Mouse (Mus musculus): ENCODE results near the gene Olfr1101. TPM values are rescaled to one million over a fixed set of nuclear protein-coding genes. Genes with fewer than 3 reads are reported as not detected.

Gene Olfr1101
- total RNA-seq (2023), result not detected

DNA sequence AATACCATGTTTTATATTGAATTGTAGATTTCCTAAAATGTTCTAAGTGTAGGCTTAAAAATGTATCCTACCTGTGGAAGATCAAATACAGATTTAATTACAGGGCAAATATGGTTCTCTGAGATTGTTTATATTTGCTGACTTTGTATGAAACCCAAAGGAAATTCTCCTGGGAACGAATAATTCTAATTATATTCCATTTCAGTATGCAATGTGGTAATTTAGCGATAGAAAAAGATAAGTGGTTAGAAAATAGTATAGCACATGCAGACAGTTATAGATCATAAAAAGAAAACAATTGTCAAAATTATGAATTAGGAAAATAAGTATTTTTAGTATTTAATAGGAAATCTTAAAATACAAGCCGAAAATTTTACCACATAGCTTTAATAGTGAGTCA is at the start of gene Olfr1101:
TSS of gene Olfr1101 (minus strand) at position 101 of the 400 bp plus-strand sequence.

DNA sequence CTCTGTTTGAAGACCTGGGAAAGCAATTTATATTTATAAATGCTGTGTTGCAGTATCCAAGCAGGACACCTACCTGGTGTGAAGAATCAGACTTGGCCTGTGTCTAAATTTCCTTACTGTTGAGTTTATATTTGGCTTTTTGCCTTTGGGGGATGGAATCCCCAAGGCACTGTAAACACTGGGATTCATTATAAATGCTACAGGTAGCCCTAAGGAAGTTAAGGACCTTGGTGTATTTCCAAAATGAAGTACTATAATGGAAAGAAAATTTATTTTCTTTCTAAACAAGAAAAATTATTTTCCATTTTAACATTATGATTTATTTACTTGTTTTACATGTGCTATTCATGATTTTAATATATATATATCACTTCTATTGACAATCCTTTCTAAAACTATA is 45.4 kb upstream of the Olfr1101 start, which contains the start of gene Olfr1105:
TSS of gene Olfr1105 (minus strand) at position 101 of the 400 bp plus-strand sequence.

GRCm38 (mm10) chr2:87026980-87027379 is 36.0 kb upstream of the Olfr1101 start, which contains the start of gene Olfr1104:
Gene Olfr1104 (minus strand): TSS chr2:87027080.

DNA sequence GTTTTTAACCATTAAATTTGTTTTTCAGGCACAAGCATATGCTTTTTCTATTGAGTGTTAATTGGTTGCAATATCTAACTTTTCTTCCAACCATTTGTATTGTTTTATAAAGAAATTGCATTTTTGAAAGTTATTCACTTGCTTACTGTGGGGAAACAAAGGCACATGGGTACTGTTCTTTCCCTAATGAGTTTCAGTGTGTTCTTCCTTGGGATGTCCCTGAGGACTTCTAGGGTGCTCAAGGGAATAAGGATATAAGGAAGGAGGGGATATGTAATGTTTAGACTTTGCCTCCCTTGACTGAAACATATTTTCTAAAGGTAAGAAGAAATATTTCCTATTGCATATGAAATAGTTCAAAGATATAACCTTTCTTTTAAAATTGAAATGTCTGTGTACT is 7.1 kb upstream of the Olfr1101 start, which contains the start of gene Olfr1102:
TSS of gene Olfr1102 (plus strand) at position 301 of the 400 bp plus-strand sequence.

GRCm38 (mm10) chr2:86979854-86980253 is 11.2 kb downstream of the Olfr1101 start, which contains the start of gene Olfr1100:
Gene Olfr1100 (minus strand): TSS chr2:86979954.

GRCm38 (mm10) chr2:86960593-86960992 is 30.4 kb downstream of the Olfr1101 start, which contains the start of gene Olfr1099:
Gene Olfr1099 (minus strand): TSS chr2:86960693.

Other genes with a start within 250 kb of the Olfr1101 start
- not detected for gene Olfr1090, start 232.2 kb downstream of the Olfr1101 start, total RNA-seq (2023)
- not detected for gene Olfr1093, start 208.7 kb downstream of the Olfr1101 start, total RNA-seq (2023)
- gene Olfr141, start 181.2 kb downstream of the Olfr1101 start, total RNA-seq (2023), result not detected
- not detected for gene Olfr1094, start 166.6 kb downstream of the Olfr1101 start, total RNA-seq (2023)
- gene Olfr1095, start 139.5 kb downstream of the Olfr1101 start, total RNA-seq (2023), result not detected
- gene Gm13723, start 116.4 kb downstream of the Olfr1101 start, total RNA-seq (2023), result not detected
- gene Olfr1097, start 99.0 kb downstream of the Olfr1101 start, total RNA-seq (2023), result not detected
- gene Olfr1098, start 66.7 kb downstream of the Olfr1101 start, total RNA-seq (2023), result not detected
- not detected for gene Olfr1099, start 30.5 kb downstream of the Olfr1101 start, total RNA-seq (2023)
- gene Olfr1100, start 11.3 kb downstream of the Olfr1101 start, total RNA-seq (2023), result not detected
- not detected for gene Olfr1102, start 7.2 kb upstream of the Olfr1101 start, total RNA-seq (2023)
- not detected for gene Olfr1104, start 35.9 kb upstream of the Olfr1101 start, total RNA-seq (2023)
- not detected for gene Olfr1105, start 45.3 kb upstream of the Olfr1101 start, total RNA-seq (2023)
- not detected for gene Olfr1106, start 61.1 kb upstream of the Olfr1101 start, total RNA-seq (2023)
- gene Olfr1107, start 84.6 kb upstream of the Olfr1101 start, total RNA-seq (2023), result not detected
- not detected for gene Olfr1109, start 104.8 kb upstream of the Olfr1101 start, total RNA-seq (2023)
- not detected for gene Olfr259, start 123.3 kb upstream of the Olfr1101 start, total RNA-seq (2023)
- not detected for gene Olfr1110, start 149.1 kb upstream of the Olfr1101 start, total RNA-seq (2023)
- gene Olfr1111, start 161.4 kb upstream of the Olfr1101 start, total RNA-seq (2023), result not detected
- gene Olfr1112, start 196.6 kb upstream of the Olfr1101 start, total RNA-seq (2023), result not detected
- not detected for gene Olfr1113, start 217.7 kb upstream of the Olfr1101 start, total RNA-seq (2023)